Mouse (Mus musculus): ENCODE data around the gene Castor2. TPM values are rescaled to one million over a fixed set of nuclear protein-coding genes. Genes with fewer than 3 reads are reported as not detected.

Gene Castor2
- total RNA-seq (2012; rRNA removed), result 0.46 and 0.49 TPM in 2 replicates
- 1 to 10 TPM in 1 of 2 experiments, not detected in 1; 1.4 TPM for polyA plus RNA-seq (2012; ENCODE audit: insufficient read depth in 1 of 2, insufficient read length in 2 of 2, low read depth in 1 of 2, low replicate concordance in 2 of 2, missing spikeins in 1 of 2)

DNA sequence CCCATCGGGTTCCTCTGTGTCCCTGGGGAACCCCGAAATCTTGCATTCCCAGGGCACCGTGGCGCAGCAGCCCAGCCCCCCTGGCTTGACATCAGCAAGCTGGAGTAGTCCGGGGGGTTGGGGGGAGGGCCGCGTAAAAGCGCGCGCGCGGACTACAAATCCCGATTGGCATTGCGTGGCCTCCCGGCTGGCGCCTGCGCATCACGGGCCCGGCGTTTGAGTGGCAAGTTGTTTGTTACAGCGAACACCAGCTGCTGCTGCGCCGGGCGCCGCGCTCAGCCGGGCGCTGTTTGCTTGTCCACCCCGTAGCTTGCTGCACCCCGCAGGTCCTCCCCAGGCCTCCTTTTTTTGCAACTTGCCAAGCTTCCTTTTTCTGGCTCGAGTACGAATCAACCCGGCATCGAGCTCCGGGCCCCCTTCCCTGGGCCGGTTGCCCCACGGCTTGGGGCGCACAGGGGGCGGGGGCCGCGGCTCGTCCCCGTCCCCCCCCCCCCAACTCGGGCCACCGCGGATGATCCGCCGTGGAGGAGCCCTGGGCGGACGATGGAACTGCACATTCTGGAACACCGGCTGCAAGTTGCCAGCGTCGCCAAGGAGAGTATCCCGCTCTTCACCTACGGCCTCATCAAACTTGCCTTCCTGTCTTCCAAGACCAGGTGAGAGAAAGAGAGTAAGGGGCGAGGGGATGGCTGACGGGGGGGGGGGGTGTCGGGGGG, at the start of gene Castor2:
Gene Castor2, plus strand, starts transcription at position 216 of the 716 bp plus-strand sequence.
- H3K27me3 ChIP-seq (ENCODE audit: control insufficient read depth in 1 of 2, insufficient read depth in 2 of 2, low read length in 2 of 2), result no peaks in the 10 kb centered on the region; a peak in 1 of 4 replicates
- DNase-seq (ENCODE audit: low read depth, low spot score), result peak; percentile 88
- peak within 1 kb of the TSS; percentile 38 to 85 for H3K4me3 ChIP-seq (ENCODE audit: control insufficient read depth in 1 of 2, insufficient read depth in 1 of 2, low read depth in 2 of 2, low read length in 2 of 2)
- H3K27ac ChIP-seq (ENCODE audit: control insufficient read depth, low read depth, low read length), result no peak within 1 kb of the TSS; the same call in 1 of the 2 replicates
- H3K9me3 ChIP-seq (replicated peaks; ENCODE audit: insufficient read depth, low read length), result no peaks in the 10 kb centered on the region
- TF ChIP-seq CHD1 (IDR thresholded peaks at IDR 0.05; ENCODE audit: low read depth, low read length) (no peak), E2F4 (IDR thresholded peaks at IDR 0.05; ENCODE audit: borderline replicate concordance, low read depth, low read length) (no peak), SIN3A (IDR thresholded peaks at IDR 0.05; ENCODE audit: low read length) (0 out of 2 replicates have a peak, but pooled peaks have one; percentile 50), TBP (IDR thresholded peaks at IDR 0.05; ENCODE audit: low read depth, low read length) (no peak), POLR2AphosphoS2 (IDR thresholded peaks at IDR 0.05; ENCODE audit: low read length) (no peak), ZMIZ1 (IDR thresholded peaks at IDR 0.05; ENCODE audit: low read depth, low read length) (no peak), HCFC1 (IDR thresholded peaks at IDR 0.05; ENCODE audit: low read depth, low read length) (peak; percentile 93), MEF2A (IDR thresholded peaks at IDR 0.05; ENCODE audit: extremely low read depth, insufficient replicate concordance, low read depth, low read length, poor library complexity, severe bottlenecking) (no peak), NRF1 (IDR thresholded peaks at IDR 0.05; ENCODE audit: insufficient read depth, low read depth, low read length, poor library complexity, severe bottlenecking) (peak; percentile 89), GABPA (IDR thresholded peaks at IDR 0.05; ENCODE audit: low read depth, low read length) (no peak), MXI1 (IDR thresholded peaks at IDR 0.05; ENCODE audit: low read depth, low read length) (0 out of 2 replicates have a peak, but pooled peaks have one; percentile 18), KAT2A (conservative IDR thresholded peaks at IDR 0.05; ENCODE audit: low read depth, low read length) (no peak; the same call in 1 of the 2 replicates), NELFE (IDR thresholded peaks at IDR 0.05; ENCODE audit: low read depth, low read length) (peak; percentile 39), UBTF (IDR thresholded peaks at IDR 0.05; ENCODE audit: borderline replicate concordance, insufficient read depth, low read depth, low read length) (no peak), MYB (IDR thresholded peaks at IDR 0.05; ENCODE audit: low read depth, low read length) (no peak), CHD2 (IDR thresholded peaks at IDR 0.05; ENCODE audit: low read length) (no peak; the same call in 1 of the 2 replicates), POLR2A (IDR thresholded peaks at IDR 0.05; ENCODE audit: control insufficient read depth in 1 of 2, insufficient read depth in 1 of 2, low read depth in 1 of 2, low read length in 2 of 2, poor library complexity in 1 of 2) (peak; percentile 32 to 34; a peak in 1 of 4 replicates), MAZ (IDR thresholded peaks at IDR 0.05; ENCODE audit: low read depth, low read length) (peak; percentile 58; the same call in 1 of the 2 replicates)
- H3K79me2 ChIP-seq (ENCODE audit: control insufficient read depth, insufficient read depth, low read length, poor library complexity), result no peaks in the 10 kb centered on the region
- H3K36me3 ChIP-seq (ENCODE audit: control insufficient read depth in 1 of 2, insufficient read depth in 2 of 2, low read length in 2 of 2), result no peaks in the 10 kb centered on the region
- no peaks in the 10 kb centered on the region for H3K4me1 ChIP-seq (ENCODE audit: control insufficient read depth in 1 of 2, insufficient read depth in 2 of 2, low read length in 2 of 2)
- peak within 1 kb of the TSS; percentile 72 for H3K9ac ChIP-seq (ENCODE audit: control insufficient read depth, low read depth, low read length, poor library complexity, severe bottlenecking)

DNA sequence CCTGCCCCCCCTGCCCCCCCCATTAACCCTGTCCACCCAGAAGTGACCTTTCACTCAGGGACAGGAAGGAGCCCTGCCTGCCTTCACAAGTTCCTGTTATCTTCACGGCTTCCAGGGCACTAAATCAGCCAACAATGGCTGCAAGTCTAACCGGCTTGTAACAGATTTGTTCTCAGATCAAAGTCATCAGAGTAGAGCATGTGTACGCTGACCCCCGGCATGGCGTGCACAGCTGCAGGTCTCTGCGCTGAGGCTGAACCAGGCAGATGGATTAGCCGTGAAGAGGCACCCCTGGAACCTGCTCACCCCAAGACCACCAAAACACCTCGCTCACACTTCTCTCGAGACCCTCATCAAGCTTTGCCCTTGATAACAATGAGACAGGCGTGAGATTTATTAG, 48.8 kb upstream of the Castor2 start:
- H3K36me3 ChIP-seq (ENCODE audit: control insufficient read depth in 1 of 2, insufficient read depth in 2 of 2, low read length in 2 of 2), result no peaks in the 10 kb centered on the region
- DNase-seq (ENCODE audit: low read depth, low spot score), result no peak

More for the DNA sequence above, 48.8 kb upstream of the Castor2 start:
- H3K4me1 ChIP-seq (ENCODE audit: control insufficient read depth in 1 of 2, insufficient read depth in 2 of 2, low read length in 2 of 2), result 0 out of 4 replicates have a peak, but pooled peaks cover 0 to 3% of the 10 kb centered on the region in 2 experiments
- H3K27me3 ChIP-seq (ENCODE audit: control insufficient read depth in 1 of 2, insufficient read depth in 2 of 2, low read length in 2 of 2), result no peaks in the 10 kb centered on the region
- H3K9ac ChIP-seq (ENCODE audit: control insufficient read depth, low read depth, low read length, poor library complexity, severe bottlenecking), result no peak overlapping the region
- no peak overlapping the region for H3K27ac ChIP-seq (ENCODE audit: control insufficient read depth, low read depth, low read length)
- no peak for TF ChIP-seq USF2 (IDR thresholded peaks at IDR 0.05; ENCODE audit: borderline replicate concordance in 1 of 2, insufficient read depth in 1 of 2, low read depth in 1 of 2, low read length in 2 of 2)
- no peak for TF ChIP-seq TCF12 (IDR thresholded peaks at IDR 0.05; ENCODE audit: low read depth, low read length)
- TF ChIP-seq MAZ (IDR thresholded peaks at IDR 0.05; ENCODE audit: low read depth, low read length), result no peak
- TF ChIP-seq MAX (IDR thresholded peaks at IDR 0.05; ENCODE audit: low read length), result no peak
- no peaks in the 10 kb centered on the region for H3K79me2 ChIP-seq (ENCODE audit: control insufficient read depth, insufficient read depth, low read length, poor library complexity)
- no peak overlapping the region for H3K4me3 ChIP-seq (ENCODE audit: control insufficient read depth in 1 of 2, insufficient read depth in 1 of 2, low read depth in 2 of 2, low read length in 2 of 2)
- no peaks in the 10 kb centered on the region for H3K9me3 ChIP-seq (replicated peaks; ENCODE audit: insufficient read depth, low read length)
